In the genomic region with DNA sequence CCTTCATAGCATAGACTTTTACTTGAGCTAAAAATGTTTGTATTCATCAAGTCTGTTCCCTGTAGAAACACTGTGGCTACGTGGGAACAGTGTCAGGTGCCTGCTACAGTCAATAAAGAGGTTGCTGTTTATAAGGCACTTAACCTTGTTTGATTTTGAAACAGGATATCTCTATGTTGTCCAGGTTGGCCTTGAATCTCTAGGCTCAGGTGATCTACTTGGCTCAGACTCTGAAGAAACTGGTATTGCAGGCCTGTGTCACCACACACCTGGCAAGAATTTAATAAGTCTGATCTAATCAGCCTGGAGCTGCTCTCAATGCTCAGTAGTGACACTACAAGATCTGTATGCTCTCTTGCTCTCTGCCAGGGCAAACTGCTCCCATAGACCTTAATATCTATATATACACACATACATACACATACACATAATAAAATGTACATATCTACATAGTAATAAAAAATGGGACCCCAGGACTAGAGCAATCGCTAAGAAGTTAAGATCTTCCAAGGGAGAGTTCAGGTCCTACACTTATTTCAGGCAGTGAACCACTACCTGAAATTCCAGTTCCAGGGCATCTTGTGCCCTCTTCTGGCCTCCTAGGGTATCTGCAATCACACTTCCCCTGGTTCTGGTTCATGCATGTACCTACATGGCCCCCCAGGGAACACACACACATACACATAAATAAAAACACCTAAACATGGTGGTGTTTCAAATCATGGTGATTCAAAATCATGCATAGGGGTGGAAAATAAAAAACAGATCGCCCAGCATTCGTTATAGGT, we compare ENCODE assay signal across 9 mouse cellular contexts. TPM values are rescaled to one million over a fixed set of nuclear protein-coding genes. Genes with fewer than 3 reads are reported as not detected.
A peak's percentile ranks its signal among the peaks of the same experiment; 100 is the strongest.
DNase-seq lines count a peak whose midpoint lies in the region; ATAC-seq and TF ChIP-seq lines count a peak whose summit lies in the region.
"Had no signal": no experiment of that assay in that cellular context is flagged by ENCODE, and none has a peak within 500 bp of the region (broad histone marks: within the 10 kb centered on the region; RNA-seq: fewer than 3 reads in every experiment).

No protein-coding gene starts in this region.

- no peak overlapping the region for H3K9ac ChIP-seq in midbrain, postnatal 0 days (replicated peaks; ENCODE audit: low read length, poor library complexity, severe bottlenecking)
- H3K9ac ChIP-seq in midbrain, embryonic 16.5 days (ENCODE audit: low read depth, low read length): no peak overlapping the region

- no peak for TF ChIP-seq POLR2A in brain, embryonic 14.5 days (IDR thresholded peaks at IDR 0.05; ENCODE audit: borderline replicate concordance, extremely low read depth, insufficient read depth, insufficient read length, poor library complexity, severe bottlenecking)

- no peaks in the 10 kb centered on the region for H3K9me3 ChIP-seq in midbrain, postnatal 0 days (ENCODE audit: low read length)
- H3K9me3 ChIP-seq in midbrain, embryonic 16.5 days (replicated peaks; ENCODE audit: control insufficient read depth, low read length, poor library complexity, severe bottlenecking): no peaks in the 10 kb centered on the region

- H3K27ac ChIP-seq in midbrain, postnatal 0 days (ENCODE audit: low read depth, low read length): no peak overlapping the region
- no peak overlapping the region for H3K27ac ChIP-seq in midbrain, embryonic 16.5 days (ENCODE audit: low read length)

- H3K27me3 ChIP-seq in midbrain, postnatal 0 days (ENCODE audit: insufficient read depth, low read length): no peaks in the 10 kb centered on the region
- no peaks in the 10 kb centered on the region for H3K27me3 ChIP-seq in midbrain, embryonic 16.5 days (ENCODE audit: control insufficient read depth, insufficient read depth, low read depth, low read length)

- peak; percentile 75 for TF ChIP-seq CTCF in midbrain, postnatal 0 days (IDR thresholded peaks at IDR 0.05)
- peak; percentile 63; the same call in 1 of the 2 replicates for TF ChIP-seq CTCF in brain, embryonic 14.5 days (IDR thresholded peaks at IDR 0.05; ENCODE audit: borderline replicate concordance, extremely low read depth, insufficient read depth, insufficient read length)

- peak; percentile 41 to 46 for DNase-seq in cerebellum, postnatal 14 days
- DNase-seq in cerebellum, adult 11-12 months: no peak
- peak; percentile 49 for DNase-seq in midbrain, postnatal 0 days (ENCODE audit: low spot score)
- DNase-seq in brain, embryonic 14.5 days (ENCODE audit: low read depth): peak; percentile 54
- DNase-seq in kidney, adult 8-10 months: peak; percentile 40 to 48
- peak; percentile 56 for DNase-seq in lung, postnatal 14 days
- peak; percentile 52 for DNase-seq in thymus, postnatal 4 days

- H3K36me3 ChIP-seq in midbrain, postnatal 0 days (ENCODE audit: insufficient read depth, low read length): no peaks in the 10 kb centered on the region
- no peaks in the 10 kb centered on the region for H3K36me3 ChIP-seq in midbrain, embryonic 16.5 days (ENCODE audit: control insufficient read depth, insufficient read depth, low read length)

- no peak overlapping the region for H3K4me2 ChIP-seq in midbrain, postnatal 0 days (ENCODE audit: low read depth, low read length, poor library complexity, severe bottlenecking)
- no peak overlapping the region for H3K4me2 ChIP-seq in midbrain, embryonic 16.5 days (ENCODE audit: low read length)

- no peaks in the 10 kb centered on the region for H3K4me1 ChIP-seq in midbrain, postnatal 0 days (ENCODE audit: insufficient read depth, low read length)
- no peaks in the 10 kb centered on the region for H3K4me1 ChIP-seq in midbrain, embryonic 16.5 days (ENCODE audit: control insufficient read depth, insufficient read depth, low read length)

- WGBS in midbrain, postnatal 0 days: 14% methylated on average over 4 of the region's 4 CpGs
- WGBS in midbrain, embryonic 16.5 days: 17% methylated on average over 4 of the region's 4 CpGs

- no peak overlapping the region for H3K4me3 ChIP-seq in midbrain, postnatal 0 days (ENCODE audit: low read depth, low read length)
- no peak overlapping the region for H3K4me3 ChIP-seq in midbrain, embryonic 16.5 days (ENCODE audit: low read depth, low read length)

- no peak for ATAC-seq in midbrain, postnatal 0 days (ENCODE audit: low FRiP score)
- no peak for ATAC-seq in midbrain, embryonic 16.5 days

RNA-seq across cellular contexts. Expression of a gene that starts 6.3 kb away (rescaled TPM):
- 5.7 and 9.9 TPM in 2 replicates for total RNA-seq in midbrain, postnatal 0 days (2014; rRNA removed)
- polyA plus RNA-seq in midbrain, postnatal 0 days (2015; fragmentation: Nextera tagmentation; extraction: Ambion mirVana): 16.9 and 21.4 TPM in 2 replicates
- 6.1 and 9.5 TPM in 2 replicates for polyA plus RNA-seq in midbrain, embryonic 16.5 days (2015; fragmentation: Nextera tagmentation; extraction: Ambion mirVana)
- polyA plus RNA-seq in brain, embryonic 14.5 days (2012; rRNA removed): 2.7 and 3.9 TPM in 2 replicates

RNA-seq across cellular contexts. Expression of a gene that starts 12.2 kb away (rescaled TPM):
- total RNA-seq in midbrain, postnatal 0 days (2014; rRNA removed): 44.4 and 46.6 TPM in 2 replicates
- 48.0 and 56.0 TPM in 2 replicates for polyA plus RNA-seq in midbrain, postnatal 0 days (2015; fragmentation: Nextera tagmentation; extraction: Ambion mirVana)
- 50.1 and 56.9 TPM in 2 replicates for polyA plus RNA-seq in midbrain, embryonic 16.5 days (2015; fragmentation: Nextera tagmentation; extraction: Ambion mirVana)
- 61.5 and 70.4 TPM in 2 replicates for polyA plus RNA-seq in brain, embryonic 14.5 days (2012; rRNA removed)

RNA-seq across cellular contexts. Expression of a gene that starts 39.3 kb away (rescaled TPM):
- total RNA-seq in midbrain, postnatal 0 days (2014; rRNA removed): 18.4 and 21.1 TPM in 2 replicates
- polyA plus RNA-seq in midbrain, postnatal 0 days (2015; fragmentation: Nextera tagmentation; extraction: Ambion mirVana): 17.5 and 18.8 TPM in 2 replicates
- 7.6 and 8.5 TPM in 2 replicates for polyA plus RNA-seq in midbrain, embryonic 16.5 days (2015; fragmentation: Nextera tagmentation; extraction: Ambion mirVana)
- 1.5 and 1.6 TPM in 2 replicates for polyA plus RNA-seq in brain, embryonic 14.5 days (2012; rRNA removed)

RNA-seq across cellular contexts. Expression of a gene that starts 42.2 kb away (rescaled TPM):
- total RNA-seq in midbrain, postnatal 0 days (2014; rRNA removed): not detected in 2 replicates
- polyA plus RNA-seq in midbrain, postnatal 0 days (2015; fragmentation: Nextera tagmentation; extraction: Ambion mirVana): not detected in 2 replicates
- polyA plus RNA-seq in midbrain, embryonic 16.5 days (2015; fragmentation: Nextera tagmentation; extraction: Ambion mirVana): not detected in 2 replicates
- not detected in 2 replicates for polyA plus RNA-seq in brain, embryonic 14.5 days (2012; rRNA removed)
- polyA plus RNA-seq: heart, embryonic 16.5 days had no signal

RNA-seq across cellular contexts. Expression of a gene that starts 51.3 kb away (rescaled TPM):
- 32.1 and 38.9 TPM in 2 replicates for total RNA-seq in midbrain, postnatal 0 days (2014; rRNA removed)
- polyA plus RNA-seq in midbrain, postnatal 0 days (2015; fragmentation: Nextera tagmentation; extraction: Ambion mirVana): 23.9 and 31.2 TPM in 2 replicates
- polyA plus RNA-seq in midbrain, embryonic 16.5 days (2015; fragmentation: Nextera tagmentation; extraction: Ambion mirVana): 36.4 and 37.7 TPM in 2 replicates
- polyA plus RNA-seq in brain, embryonic 14.5 days (2012; rRNA removed): 45.5 and 64.3 TPM in 2 replicates
